11 mouse cellular contexts compared by ENCODE assay signal in the genomic region with DNA sequence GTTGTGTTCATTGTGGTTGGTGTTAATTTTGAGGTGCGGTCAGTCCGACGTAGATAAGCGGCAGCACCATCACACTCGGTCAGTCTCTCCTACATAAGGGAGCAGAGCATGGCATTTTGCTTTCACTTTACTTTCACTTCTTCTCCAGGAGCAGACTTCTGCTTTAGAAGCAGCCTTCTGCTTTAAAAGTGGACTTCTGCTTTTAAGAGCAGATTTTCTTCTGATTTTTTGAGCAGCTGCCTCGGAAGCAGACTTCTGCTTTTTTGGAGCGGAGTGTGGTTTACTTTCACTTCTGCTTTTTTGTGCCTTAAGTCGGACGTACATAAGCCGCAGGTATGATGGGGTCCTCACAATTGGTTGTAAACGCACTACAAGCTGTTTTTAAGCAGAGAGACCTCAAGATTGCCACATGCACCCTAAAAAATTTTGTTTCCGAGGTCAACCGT. TPM values are rescaled to one million over a fixed set of nuclear protein-coding genes. Genes with fewer than 3 reads are reported as not detected.
DNase-seq lines count a peak whose midpoint lies in the region; ATAC-seq lines count a peak whose summit lies in the region.
"Had no signal": no experiment of that assay in that cellular context is flagged by ENCODE, and none has a peak within 500 bp of the region (broad histone marks: within the 10 kb centered on the region; RNA-seq: fewer than 3 reads in every experiment).

No protein-coding gene starts in this region.

- DNase-seq in adrenal gland, postnatal 14 days: peak; percentile 4
- no peak for DNase-seq in adrenal gland, postnatal 10 days
- DNase-seq in liver, embryonic 11.5 days (ENCODE audit: low spot score): no peak
- DNase-seq in frontal cortex, postnatal 10 days (ENCODE audit: low spot score in 2 of 2): no peak
- DNase-seq in gastrocnemius, postnatal 10 days: no peak
- no peak for DNase-seq in yolk sac, embryonic 10.5 days (ENCODE audit: low spot score)
- DNase-seq: cerebellum, adult 18-20 months had no signal

- H3K9ac ChIP-seq in liver, embryonic 11.5 days (ENCODE audit: low read depth, low read length): no peak overlapping the region

- peak overlapping the region; percentile 20 for H3K4me3 ChIP-seq in liver, embryonic 11.5 days (ENCODE audit: low read depth, low read length)

- no peaks in the 10 kb centered on the region for H3K27me3 ChIP-seq in liver, embryonic 11.5 days (replicated peaks; ENCODE audit: control insufficient read depth, insufficient read depth, low read length)

- ATAC-seq in CD4-positive, CD25-positive, alpha-beta regulatory T cell, adult 4 months: peak; percentile 68
- ATAC-seq in liver, embryonic 11.5 days (replicated peaks; ENCODE audit: low FRiP score): no peak
- ATAC-seq in neutrophil, adult 5-6 weeks (ENCODE audit: extremely low read depth, insufficient number of reproducible peaks, low FRiP score, poor library complexity, severe bottlenecking): peak; percentile 87

- 58% methylated on average over 13 of the region's 13 CpGs for WGBS in liver, embryonic 11.5 days

- H3K9me3 ChIP-seq in liver, embryonic 11.5 days (ENCODE audit: control insufficient read depth, low read length): no peaks in the 10 kb centered on the region

- no peaks in the 10 kb centered on the region for H3K4me1 ChIP-seq in liver, embryonic 11.5 days (replicated peaks; ENCODE audit: control insufficient read depth, insufficient read depth, low read length)

- no peaks in the 10 kb centered on the region for H3K36me3 ChIP-seq in liver, embryonic 11.5 days (ENCODE audit: control insufficient read depth, insufficient read depth, low read length)

- H3K27ac ChIP-seq in liver, embryonic 11.5 days (ENCODE audit: low read depth, low read length): no peak overlapping the region

- H3K4me2 ChIP-seq in liver, embryonic 11.5 days: peak overlapping the region; percentile 38

RNA-seq across cellular contexts. Expression of gene Slc22a27, which starts 54.1 kb away (rescaled TPM):
- total RNA-seq in adrenal gland, postnatal 14 days (2021): 0.26 and 7.0 TPM in 2 replicates
- 1 to 10 TPM; 3.0 to 4.1 TPM for total RNA-seq in adrenal gland, postnatal 10 days (2021)
- not detected for polyA plus RNA-seq in CD4-positive, CD25-positive, alpha-beta regulatory T cell, adult 4 months (2017; shearing (Covaris generic))
- polyA plus RNA-seq in liver, embryonic 11.5 days (2014; fragmentation: Nextera tagmentation; extraction: Ambion mirVana): not detected in 2 replicates
- total RNA-seq in neutrophil, adult 5-6 weeks (2017): not detected in 2 replicates
- total RNA-seq in gastrocnemius, postnatal 10 days (2021): not detected
- total RNA-seq: layer of hippocampus, adult 18-20 months had no signal
- polyA plus RNA-seq: testis, adult 2 months had no signal
